Mouse (Mus musculus): ENCODE data around the gene Gm42878. TPM values are rescaled to one million over a fixed set of nuclear protein-coding genes. Genes with fewer than 3 reads are reported as not detected.

Gm42878 gene
- not detected in 2 replicates for polyA plus RNA-seq (2012; ENCODE audit: low replicate concordance)

GRCm38 (mm10) chr5:121544910-121545792 lies at the start of gene Gm42878, which contains the start of gene Adam1a:
Gm42878 (minus strand) TSS chr5:121545482.
Adam1a (minus strand) TSS chr5:121545482.

GRCm38 (mm10) chr5:121593451-121594401 lies 48.4 kb upstream of the Gm42878 start, which contains the start of gene Aldh2:
Aldh2 (minus strand) TSS chr5:121593824.

GRCm38 (mm10) chr5:121545793-121546529 lies 679 bp upstream of the Gm42878 start, which contains the start of gene Mapkapk5:
Mapkapk5 (minus strand) TSS chr5:121545905.

GRCm38 (mm10) chr5:121503231-121503630 lies 42.1 kb downstream of the Gm42878 start, which contains the start of gene Adam1b:
Adam1b (minus strand) TSS chr5:121503435.

Other genes with a start within 250 kb of the Gm42878 start
- gene Trafd1, start 159.8 kb downstream of the Gm42878 start, polyA plus RNA-seq (2012; ENCODE audit: low replicate concordance) = 15.5 and 31.7 TPM in 2 replicates
- gene Naa25, start 147.5 kb downstream of the Gm42878 start, polyA plus RNA-seq (2012; ENCODE audit: low replicate concordance) = 1.7 and 5.3 TPM in 2 replicates
- gene Tmem116, start 93.6 kb downstream of the Gm42878 start, polyA plus RNA-seq (2012; ENCODE audit: low replicate concordance) = 0.27 and 1.1 TPM in 2 replicates
- gene Erp29, start 93.0 kb downstream of the Gm42878 start, polyA plus RNA-seq (2012; ENCODE audit: low replicate concordance) = 380 and 386 TPM in 2 replicates
- not detected in 2 replicates for gene Adam1b, start 42.0 kb downstream of the Gm42878 start, polyA plus RNA-seq (2012; ENCODE audit: low replicate concordance)
- 0.09 and 0.36 TPM in 2 replicates for gene Adam1a, start within 50 bp of the Gm42878 start, polyA plus RNA-seq (2012; ENCODE audit: low replicate concordance)
- 24.9 and 74.3 TPM in 2 replicates for gene Mapkapk5, start 423 bp upstream of the Gm42878 start, polyA plus RNA-seq (2012; ENCODE audit: low replicate concordance)
- gene Aldh2, start 48.3 kb upstream of the Gm42878 start, polyA plus RNA-seq (2012; ENCODE audit: low replicate concordance) = 271 and 273 TPM in 2 replicates
- gene Acad12, start 73.5 kb upstream of the Gm42878 start, polyA plus RNA-seq (2012; ENCODE audit: low replicate concordance) = 0.84 and 0.98 TPM in 2 replicates
- 1.9 and 2.3 TPM in 2 replicates for gene Acad10, start 115.0 kb upstream of the Gm42878 start, polyA plus RNA-seq (2012; ENCODE audit: low replicate concordance)
- gene Brap, start 115.1 kb upstream of the Gm42878 start, polyA plus RNA-seq (2012; ENCODE audit: low replicate concordance) = 8.3 and 14.7 TPM in 2 replicates
- 43.5 and 96.5 TPM in 2 replicates for gene Atxn2, start 165.9 kb upstream of the Gm42878 start, polyA plus RNA-seq (2012; ENCODE audit: low replicate concordance)